Comparison of ENCODE assay signal across 12 mouse cellular contexts in the genomic region with DNA sequence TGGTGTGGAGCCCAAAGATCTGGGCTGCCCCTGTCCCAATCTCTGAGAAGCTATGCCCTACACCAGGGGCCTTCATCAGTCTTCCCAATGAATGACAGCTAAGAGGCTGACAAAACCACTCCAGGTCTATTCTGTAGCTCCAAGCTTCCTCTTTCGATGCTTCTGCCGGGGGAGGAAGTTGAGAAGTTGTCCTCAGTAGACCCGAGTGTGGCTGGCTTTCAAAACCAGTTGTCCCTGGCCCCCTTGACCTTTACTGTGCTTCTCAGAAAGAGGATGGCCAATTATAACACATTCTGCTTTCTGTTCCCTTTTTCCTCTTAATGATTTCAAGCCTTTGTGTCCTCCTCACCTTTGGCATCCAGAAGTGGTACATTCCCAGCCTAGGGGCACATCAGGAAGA.
A peak's percentile ranks its signal among the peaks of the same experiment; 100 is the strongest.
DNase-seq lines count a peak whose midpoint lies in the region; ATAC-seq lines count a peak whose summit lies in the region.
"Had no signal": no experiment of that assay in that cellular context is flagged by ENCODE, and none has a peak within 500 bp of the region (broad histone marks: within the 10 kb centered on the region; RNA-seq: fewer than 3 reads in every experiment).

No protein-coding gene starts in this region.

- peak; percentile 41 for DNase-seq in heart, adult 8-10 months (ENCODE audit: low spot score)
- DNase-seq in heart, postnatal 25 days (ENCODE audit: low spot score) = no peak
- DNase-seq in lung, adult 18-20 months = peak; percentile 39 to 49
- no peak for DNase-seq in lung, postnatal 14 days
- peak; percentile 73 to 78 for DNase-seq in monocyte, adult 2 months (ENCODE audit: low read depth in 1 of 2, low spot score in 2 of 2)
- no peak for DNase-seq in thymus, postnatal 10 days (ENCODE audit: low spot score in 2 of 2)
- DNase-seq in embryo, embryonic 10 days (ENCODE audit: low spot score) = no peak
- DNase-seq: adrenal gland, postnatal 36 days; liver, embryonic 13.5 days had no signal

- intact Hi-C loops in heart, postnatal 25 days (cut with DNase I) = no loop called here

- ATAC-seq in common myeloid progenitor, adult 5-6 weeks (replicated peaks; ENCODE audit: low read depth, poor library complexity, severe bottlenecking) = peak; percentile 93
- ATAC-seq: forebrain, embryonic 16.5 days; intestine, postnatal 0 days had no signal

Comparison
In these comparisons a context has a peak if more than half of its experiments do, and no peak if none do; other contexts are left out.
1. DNase-seq: peak in heart, adult 8-10 months (single experiment), lung, adult 18-20 months (2 of 2) and monocyte, adult 2 months (2 of 2); none in heart, postnatal 25 days (single experiment), lung, postnatal 14 days (single experiment), thymus, postnatal 10 days (0 of 2) and embryo, embryonic 10 days (single experiment).